Mouse (Mus musculus): Measurements from ENCODE around the gene Gm2888.
"Not testable (repeated sequence)": the region's sequence is repeated elsewhere in the genome, so short reads cannot be mapped to it uniquely, and the experiment has no call there.

The Gm2888 gene

GRCm38 (mm10) chr14:3029702-3030101, at the start of gene Gm2888:
TSS of gene Gm2888 (plus strand) at chr14:3030002.
- not testable (repeated sequence) for TF ChIP-seq GATA4 (IDR thresholded peaks at IDR 0.05; ENCODE audit: insufficient replicate concordance, low read length)

GRCm38 (mm10) chr14:3048727-3049512, 19.1 kb downstream of the Gm2888 start, which contains the start of gene Gm2897:
TSS of gene Gm2897 (plus strand) at chr14:3049285.
- TF ChIP-seq GATA4 (IDR thresholded peaks at IDR 0.05; ENCODE audit: insufficient replicate concordance, low read length): not testable (repeated sequence)
